Comparison of ENCODE assay signal across 10 mouse cellular contexts in the genomic region with DNA sequence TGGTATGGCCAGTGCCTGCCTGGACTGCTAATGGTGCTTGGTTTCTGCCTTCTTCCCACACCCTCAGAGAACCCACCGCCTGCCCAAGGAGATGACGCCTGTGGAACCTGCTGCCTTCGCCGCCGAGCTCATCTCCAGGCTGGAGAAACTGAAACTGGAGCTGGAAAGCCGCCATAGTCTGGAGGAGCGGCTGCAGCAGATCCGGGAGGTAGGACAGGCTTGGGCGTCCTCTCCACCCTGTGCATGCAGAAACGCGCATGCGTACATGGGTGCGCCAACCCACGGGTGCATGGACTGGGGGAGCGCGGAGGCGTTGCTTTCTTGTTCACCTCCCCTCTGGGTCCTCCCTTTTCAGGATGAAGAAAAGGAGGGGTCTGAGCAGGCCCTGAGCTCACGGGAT. TPM values are rescaled to one million over a fixed set of nuclear protein-coding genes. Genes with fewer than 3 reads are reported as not detected.
A peak's percentile ranks its signal among the peaks of the same experiment; 100 is the strongest.
DNase-seq lines count a peak whose midpoint lies in the region; ATAC-seq lines count a peak whose summit lies in the region.
"Had no signal": no experiment of that assay in that cellular context is flagged by ENCODE, and none has a peak within 500 bp of the region (broad histone marks: within the 10 kb centered on the region; RNA-seq: fewer than 3 reads in every experiment).

No protein-coding gene starts in this region.

- 89% methylated on average over 18 of the region's 18 CpGs for WGBS in limb, embryonic 13.5 days
- WGBS in kidney, embryonic 14.5 days, result 95% methylated on average over 18 of the region's 18 CpGs

- no peak overlapping the region for H3K9ac ChIP-seq in limb, embryonic 13.5 days
- no peak overlapping the region for H3K9ac ChIP-seq in kidney, embryonic 14.5 days (ENCODE audit: low read depth, low read length)
- H3K9ac ChIP-seq: kidney, embryonic 15.5 days had no signal

- no peak for ATAC-seq in cerebellum, adult (ENCODE audit: insufficient number of reproducible peaks, low FRiP score, low TSS enrichment)
- no peak for ATAC-seq in limb, embryonic 13.5 days (ENCODE audit: low FRiP score, low read depth)
- no peak for ATAC-seq in kidney, embryonic 14.5 days (ENCODE audit: low FRiP score, low TSS enrichment)

- H3K27ac ChIP-seq in limb, embryonic 13.5 days, result peak overlapping the region; percentile 44
- no peak overlapping the region for H3K27ac ChIP-seq in kidney, embryonic 14.5 days (ENCODE audit: low read depth, low read length)
- H3K27ac ChIP-seq: kidney, embryonic 15.5 days had no signal

- H3K4me1 ChIP-seq in limb, embryonic 13.5 days, result peaks cover 44% of the 10 kb centered on the region
- H3K4me1 ChIP-seq in kidney, embryonic 14.5 days (ENCODE audit: control insufficient read depth, insufficient read depth, low read length), result no peaks in the 10 kb centered on the region
- H3K4me1 ChIP-seq: megakaryocyte, embryonic 14.5 days had no signal

- no peak overlapping the region for H3K4me3 ChIP-seq in limb, embryonic 13.5 days
- H3K4me3 ChIP-seq in kidney, embryonic 14.5 days (ENCODE audit: low read length), result no peak overlapping the region
- H3K4me3 ChIP-seq: kidney, embryonic 15.5 days; megakaryocyte, embryonic 14.5 days had no signal

- DNase-seq in cerebellum, adult 11 months, result peak; percentile 46
- peak; percentile 35 for DNase-seq in urinary bladder, postnatal 14 days (ENCODE audit: low spot score)
- no peak for DNase-seq in urinary bladder, postnatal 25 days (ENCODE audit: low spot score)
- DNase-seq in kidney, postnatal 36 days, result no peak
- DNase-seq in spleen, postnatal 4 days (ENCODE audit: low spot score in 2 of 2), result no peak

- H3K27me3 ChIP-seq in limb, embryonic 13.5 days, result no peaks in the 10 kb centered on the region
- no peaks in the 10 kb centered on the region for H3K27me3 ChIP-seq in kidney, embryonic 14.5 days (ENCODE audit: control insufficient read depth, insufficient read depth, low read length)
- H3K27me3 ChIP-seq: kidney, embryonic 15.5 days; megakaryocyte, embryonic 14.5 days had no signal

- 0 out of 2 replicates have a peak, but pooled peaks cover 4% of the 10 kb centered on the region for H3K9me3 ChIP-seq in limb, embryonic 13.5 days
- H3K9me3 ChIP-seq in kidney, embryonic 14.5 days (ENCODE audit: control insufficient read depth, low read length), result no peaks in the 10 kb centered on the region
- H3K9me3 ChIP-seq: kidney, embryonic 15.5 days had no signal

- H3K4me2 ChIP-seq in limb, embryonic 13.5 days (replicated peaks), result no peak overlapping the region
- no peak overlapping the region for H3K4me2 ChIP-seq in kidney, embryonic 14.5 days (replicated peaks; ENCODE audit: low read depth, low read length)
- H3K4me2 ChIP-seq: kidney, embryonic 15.5 days had no signal

- peaks cover 92% of the 10 kb centered on the region for H3K36me3 ChIP-seq in limb, embryonic 13.5 days
- H3K36me3 ChIP-seq in kidney, embryonic 14.5 days (ENCODE audit: control insufficient read depth, insufficient read depth, low read length), result peaks cover 81% of the 10 kb centered on the region

RNA-seq across cellular contexts. Expression of a gene that starts 21.7 kb away (rescaled TPM):
- polyA plus RNA-seq in limb, embryonic 13.5 days (2015; fragmentation: Nextera tagmentation; extraction: Ambion mirVana), result 18.1 and 19.7 TPM in 2 replicates
- 8.0 and 11.5 TPM in 2 replicates for polyA plus RNA-seq in kidney, embryonic 14.5 days (2014; fragmentation: Nextera tagmentation; extraction: Ambion mirVana)

Comparison
In these comparisons a context has a peak if more than half of its experiments do, and no peak if none do; other contexts are left out.
1. DNase-seq: peak in cerebellum, adult 11 months (single experiment) and urinary bladder, postnatal 14 days (single experiment); none in urinary bladder, postnatal 25 days (single experiment), kidney, postnatal 36 days (0 of 2) and spleen, postnatal 4 days (0 of 2).